Mouse (Mus musculus) T-helper 17 cell (primary cell): ENCODE measurements at regions not wholly inside any gene's neighbourhood (a gene's known extent, or its start where the extent isn't known, plus 50 kb on each side); places are given as distances from the start of the nearest gene placed in this dataset.

Source experiments
- in situ Hi-C, 2 experiments: fragments of 300-600 bp; cut with MboI, MseI; formaldehyde crosslinking; loops; 1 replicate in 1 of 2; 2 replicates in 1 of 2; pipeline ENCODE4 v1.15.1; 2025; ENCODE audit warnings: high pct_unique_total_duplicates in 2 of 2

GRCm38 (mm10) chr15:65733326-65733725 is 718.6 kb upstream of the Gm21961 start:
- in situ Hi-C loops = no loop called here

GRCm38 (mm10) chr15:65731308-65731707 is 716.6 kb upstream of the Gm21961 start:
- in situ Hi-C loops = no loop called here

GRCm38 (mm10) chr15:65727061-65727460 is 712.4 kb upstream of the Gm21961 start:
- in situ Hi-C loops = no loop called here

- in situ Hi-C loops = no loop called here
Measured at GRCm38 (mm10) chr15:65726271-65726670, 711.6 kb upstream of the Gm21961 start.

- in situ Hi-C loops = loop anchor here in 1 of 2 experiments (10.0 kb wide), 1 partner anchor 121 kb away; no protein-coding TSS in a partner anchor
Measured at GRCm38 (mm10) chr15:65703559-65703958, 688.9 kb upstream of the Gm21961 start.

GRCm38 (mm10) chr15:65701510-65701909 is 686.8 kb upstream of the Gm21961 start:
- in situ Hi-C loops = loop anchor here in 1 of 2 experiments (10.0 kb wide), 1 partner anchor 123 kb away; no protein-coding TSS in a partner anchor

- in situ Hi-C loops = no loop called here
Measured at GRCm38 (mm10) chr15:65698596-65698995, 683.9 kb upstream of the Gm21961 start.
